Mouse (Mus musculus) embryonic facial prominence, embryonic 12.5 days (tissue): ENCODE results near the gene Rab37. TPM values are rescaled to one million over a fixed set of nuclear protein-coding genes. Genes with fewer than 3 reads are reported as not detected.

Source experiments
- ATAC-seq: fragments of 200-750 bp; cut with Nextera tagmentation; 2 replicates; pipeline ENCODE4 v1.8.0; 2017; ENCODE audit not compliant: insufficient number of reproducible peaks, insufficient read depth, low FRiP score, low TSS enrichment
- H3K27ac ChIP-seq: fragments of 300-500 bp; sonication (generic); 2 replicates; pipeline ENCODE4 v1.5.1; 2016; ENCODE audit warnings: mild to moderate bottlenecking
- H3K27me3 ChIP-seq: fragments of 300-500 bp; sonication (generic); 2 replicates; pipeline ENCODE4 v1.6.1; 2016; ENCODE audit warnings: mild to moderate bottlenecking, moderate library complexity
- H3K36me3 ChIP-seq: fragments of 300-500 bp; sonication (generic); 2 replicates; pipeline ENCODE4 v1.6.1; 2016; ENCODE audit warnings: mild to moderate bottlenecking
- H3K4me1 ChIP-seq: fragments of 300-500 bp; sonication (generic); 2 replicates; pipeline ENCODE4 v1.6.1; 2016
- H3K4me2 ChIP-seq: fragments of 300-500 bp; sonication (generic); replicated peaks from 2 replicates; pipeline ENCODE4 v1.6.1; 2016; ENCODE audit warnings: mild to moderate bottlenecking, moderate library complexity
- H3K4me3 ChIP-seq: fragments of 300-500 bp; sonication (generic); 2 replicates; pipeline ENCODE4 v1.5.1; 2016; ENCODE audit warnings: mild to moderate bottlenecking
- H3K9ac ChIP-seq: fragments of 300-500 bp; sonication (generic); 2 replicates; pipeline ENCODE4 v1.6.1; 2016; ENCODE audit warnings: mild to moderate bottlenecking, moderate library complexity
- H3K9me3 ChIP-seq: fragments of 300-500 bp; sonication (generic); 2 replicates; pipeline ENCODE4 v1.6.1; 2016; ENCODE audit warnings: mild to moderate bottlenecking, moderate library complexity
- WGBS: fragments of 180-500 bp; shearing (Covaris S2); methylation state at CpG from one replicate; pipeline ENCODE4 v1.1.7; 2016; 5-methylcytosine and 5-hydroxymethylcytosine counted together
- polyA plus RNA-seq: library from polyadenylated mRNA; unstranded; fragments of >200 nt; fragmentation: Nextera tagmentation; extraction: Ambion mirVana; gene quantifications from 2 replicates; pipeline ENCODE4 v1.2.1, GENCODE M21; 2016

Gene Rab37
- polyA plus RNA-seq, 1 experiment from 2014 or later, result 2.1 TPM

- H3K9ac ChIP-seq, result no peak overlapping the region
- H3K4me2 ChIP-seq, result no peak overlapping the region
Measured at GRCm38 (mm10) chr11:115188539-115189231, 97.5 kb downstream of the Rab37 start.

DNA sequence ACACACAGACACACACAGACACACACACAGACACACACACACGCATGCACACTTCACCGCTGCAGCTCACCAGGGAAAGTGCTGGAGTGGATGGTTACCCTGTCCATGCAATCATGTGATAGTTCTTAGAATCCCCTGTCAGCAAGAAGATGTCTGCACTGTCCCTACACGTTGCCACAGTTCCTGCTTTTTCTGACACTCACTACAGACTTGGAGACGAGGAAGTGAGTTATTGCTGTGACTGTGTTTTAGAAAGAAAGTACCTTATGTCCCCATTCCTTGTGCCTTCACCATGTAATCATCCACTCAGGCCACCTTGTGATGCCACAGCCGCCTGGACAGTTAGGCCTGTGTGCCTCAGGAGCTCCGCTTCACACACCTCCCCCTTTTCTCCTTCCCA, 98.1 kb downstream of the Rab37 start:
- no peak for ATAC-seq
- Histone ChIP-seq H3K9ac (no peak overlapping the region), H3K27me3 (no peaks in the 10 kb centered on the region), H3K4me1 (peaks cover 20% of the 10 kb centered on the region), H3K27ac (no peak overlapping the region), H3K9me3 (no peaks in the 10 kb centered on the region), H3K4me3 (no peak overlapping the region), H3K36me3 (no peaks in the 10 kb centered on the region), H3K4me2 (no peak overlapping the region)
- WGBS, result 90% methylated on average over 6 of the region's 6 CpGs

More at GRCm38 (mm10) chr11:115188539-115189231, 97.5 kb downstream of the Rab37 start:
- ATAC-seq, result no peak
- 82% methylated on average over 13 of the region's 13 CpGs for WGBS
- H3K4me1 ChIP-seq, result peaks cover 20% of the 10 kb centered on the region
- H3K27me3 ChIP-seq, result no peaks in the 10 kb centered on the region
- no peak overlapping the region for H3K27ac ChIP-seq
- no peak overlapping the region for H3K4me3 ChIP-seq
- H3K36me3 ChIP-seq, result no peaks in the 10 kb centered on the region
- H3K9me3 ChIP-seq, result no peaks in the 10 kb centered on the region

- WGBS, result 61% methylated on average over 9 of the region's 9 CpGs
- Histone ChIP-seq H3K27ac (no peak overlapping the region), H3K4me3 (no peak overlapping the region), H3K36me3 (0 out of 2 replicates have a peak, but pooled peaks cover 1% of the 10 kb centered on the region), H3K9ac (no peak overlapping the region), H3K9me3 (no peaks in the 10 kb centered on the region), H3K27me3 (no peaks in the 10 kb centered on the region), H3K4me2 (no peak overlapping the region), H3K4me1 (peaks cover 11% of the 10 kb centered on the region)
- no peak for ATAC-seq
Measured at GRCm38 (mm10) chr11:115192180-115192579, 100.9 kb downstream of the Rab37 start.

- H3K27me3 ChIP-seq, result no peaks in the 10 kb centered on the region
- no peak for ATAC-seq
- H3K36me3 ChIP-seq, result 0 out of 2 replicates have a peak, but pooled peaks cover 3% of the 10 kb centered on the region
- no peak overlapping the region for H3K4me2 ChIP-seq
- H3K9me3 ChIP-seq, result no peaks in the 10 kb centered on the region
- no peak overlapping the region for H3K27ac ChIP-seq
- no peak overlapping the region for H3K9ac ChIP-seq
- 89% methylated on average over 6 of the region's 6 CpGs for WGBS
- 0 out of 2 replicates have a peak, but pooled peaks cover 4% of the 10 kb centered on the region for H3K4me1 ChIP-seq
- no peak overlapping the region for H3K4me3 ChIP-seq
Measured at GRCm38 (mm10) chr11:115194693-115195092, 103.5 kb downstream of the Rab37 start.

GRCm38 (mm10) chr11:115195933-115196332, 104.7 kb downstream of the Rab37 start:
- Histone ChIP-seq H3K4me3 (no peak overlapping the region), H3K9ac (no peak overlapping the region), H3K27ac (no peak overlapping the region), H3K36me3 (peaks cover 4% of the 10 kb centered on the region; the same call in 1 of the 2 replicates), H3K4me2 (no peak overlapping the region), H3K4me1 (0 out of 2 replicates have a peak, but pooled peaks cover 4% of the 10 kb centered on the region), H3K9me3 (no peaks in the 10 kb centered on the region), H3K27me3 (no peaks in the 10 kb centered on the region)
- no peak for ATAC-seq
- WGBS, result 94% methylated on average over 5 of the region's 5 CpGs

GRCm38 (mm10) chr11:115197558-115197957, 106.3 kb downstream of the Rab37 start:
- Histone ChIP-seq H3K4me1 (no peaks in the 10 kb centered on the region), H3K27ac (no peak overlapping the region), H3K27me3 (no peaks in the 10 kb centered on the region), H3K4me3 (no peak overlapping the region), H3K4me2 (no peak overlapping the region), H3K9me3 (no peaks in the 10 kb centered on the region), H3K9ac (no peak overlapping the region), H3K36me3 (peaks cover 10% of the 10 kb centered on the region; the same call in 1 of the 2 replicates)
- 76% methylated on average over 8 of the region's 8 CpGs for WGBS
- ATAC-seq, result no peak

- H3K4me3 ChIP-seq, result no peak overlapping the region
- 70% methylated on average over 12 of the region's 12 CpGs for WGBS
Measured at GRCm38 (mm10) chr11:115198932-115199384, 107.7 kb downstream of the Rab37 start.

GRCm38 (mm10) chr11:115200520-115200919, 109.3 kb downstream of the Rab37 start:
- no peak for ATAC-seq
- Histone ChIP-seq H3K4me1 (no peaks in the 10 kb centered on the region), H3K36me3 (peaks cover 28% of the 10 kb centered on the region; the same call in 1 of the 2 replicates)

More at GRCm38 (mm10) chr11:115198932-115199384, 107.7 kb downstream of the Rab37 start:
- Histone ChIP-seq H3K9me3 (no peaks in the 10 kb centered on the region), H3K36me3 (peaks cover 18% of the 10 kb centered on the region; the same call in 1 of the 2 replicates), H3K27ac (no peak overlapping the region), H3K4me2 (no peak overlapping the region), H3K4me1 (no peaks in the 10 kb centered on the region), H3K9ac (no peak overlapping the region), H3K27me3 (no peaks in the 10 kb centered on the region)
- no peak for ATAC-seq

DNA sequence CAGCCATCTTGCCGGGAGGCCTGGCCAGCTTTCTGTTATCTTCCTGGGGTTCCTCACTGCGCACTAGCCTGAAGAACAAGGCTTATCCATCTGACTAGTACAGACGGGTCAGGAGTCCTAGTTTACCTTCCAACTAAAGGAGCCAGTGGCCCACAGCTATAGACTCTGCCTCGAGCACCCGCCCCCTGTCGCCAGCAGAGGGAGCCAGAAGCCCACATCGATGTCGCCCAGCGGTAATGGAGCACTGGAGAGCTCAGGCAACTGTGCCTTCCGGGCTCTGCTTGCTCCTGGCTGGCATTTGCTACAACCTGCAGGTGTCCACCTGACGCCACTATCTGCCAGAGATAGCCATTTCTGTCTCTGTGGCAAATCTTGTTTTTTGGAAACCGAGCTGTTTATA, 111.1 kb downstream of the Rab37 start:
- Histone ChIP-seq H3K4me1 (no peaks in the 10 kb centered on the region), H3K27ac (no peak overlapping the region), H3K9ac (no peak overlapping the region), H3K36me3 (peaks cover 42% of the 10 kb centered on the region), H3K27me3 (no peaks in the 10 kb centered on the region; the same call in 1 of the 2 replicates), H3K4me3 (no peak overlapping the region), H3K4me2 (no peak overlapping the region), H3K9me3 (no peaks in the 10 kb centered on the region)
- 13% methylated on average over 12 of the region's 12 CpGs for WGBS
- ATAC-seq, result peak; percentile 67; the same call in 1 of the 2 replicates

More at GRCm38 (mm10) chr11:115200520-115200919, 109.3 kb downstream of the Rab37 start:
- H3K9me3 ChIP-seq, result no peaks in the 10 kb centered on the region
- H3K27ac ChIP-seq, result no peak overlapping the region
- no peak overlapping the region for H3K4me3 ChIP-seq
- 88% methylated on average over 4 of the region's 4 CpGs for WGBS
- no peaks in the 10 kb centered on the region for H3K27me3 ChIP-seq
- no peak overlapping the region for H3K4me2 ChIP-seq
- H3K9ac ChIP-seq, result no peak overlapping the region

DNA sequence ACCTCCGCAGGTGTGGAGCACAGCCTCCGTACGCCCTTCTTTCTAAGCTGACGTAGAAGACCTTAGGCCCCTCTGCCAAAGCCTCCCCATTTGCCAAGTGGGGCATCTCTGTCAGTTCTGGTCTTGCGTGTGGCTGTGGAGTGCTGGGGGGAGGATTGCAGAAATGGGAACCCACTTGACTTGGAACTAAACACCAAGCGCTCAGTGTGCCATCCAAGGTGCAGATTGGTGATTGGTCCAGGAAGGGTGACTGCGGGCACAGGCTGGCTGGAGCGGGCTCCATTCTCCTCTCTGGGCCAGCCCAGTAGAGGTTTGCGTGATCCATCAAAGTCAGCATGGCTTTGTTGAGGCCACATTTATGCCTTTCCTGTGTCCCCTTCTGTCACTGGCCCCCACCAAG, 111.5 kb downstream of the Rab37 start:
- Histone ChIP-seq H3K4me2 (no peak overlapping the region), H3K9me3 (no peaks in the 10 kb centered on the region), H3K9ac (no peak overlapping the region), H3K36me3 (peaks cover 42% of the 10 kb centered on the region), H3K4me3 (no peak overlapping the region), H3K4me1 (no peaks in the 10 kb centered on the region), H3K27me3 (no peaks in the 10 kb centered on the region; the same call in 1 of the 2 replicates), H3K27ac (no peak overlapping the region)
- 92% methylated on average over 9 of the region's 9 CpGs for WGBS
- no peak for ATAC-seq

- 86% methylated on average over 12 of the region's 12 CpGs for WGBS
- ATAC-seq, result no peak
- H3K4me3 ChIP-seq, result no peak overlapping the region
- H3K4me2 ChIP-seq, result no peak overlapping the region
- H3K4me1 ChIP-seq, result peaks cover 8% of the 10 kb centered on the region; the same call in 1 of the 2 replicates
- no peaks in the 10 kb centered on the region for H3K9me3 ChIP-seq
- H3K27me3 ChIP-seq, result no peaks in the 10 kb centered on the region; the same call in 1 of the 2 replicates
- no peak overlapping the region for H3K27ac ChIP-seq
- peaks cover 45% of the 10 kb centered on the region for H3K36me3 ChIP-seq
- H3K9ac ChIP-seq, result no peak overlapping the region
Measured at GRCm38 (mm10) chr11:115208126-115208525, 116.9 kb downstream of the Rab37 start.
